Mouse (Mus musculus) hindbrain, embryonic 16.5 days (tissue): ENCODE data around the gene Gm29582. TPM values are rescaled to one million over a fixed set of nuclear protein-coding genes. Genes with fewer than 3 reads are reported as not detected.
"Not testable (repeated sequence)": the region's sequence is repeated elsewhere in the genome, so short reads cannot be mapped to it uniquely, and the experiment has no call there.

Experiments
- ATAC-seq: fragments of 200-750 bp; cut with Nextera tagmentation; 2 replicates; pipeline ENCODE4 v1.8.0; 2017; ENCODE audit warnings: moderate TSS enrichment, moderate library complexity
- H3K27ac ChIP-seq: fragments of 300-500 bp; sonication (generic); 2 replicates; pipeline ENCODE4 v1.5.1; 2014; ENCODE audit warnings: low read depth, mild to moderate bottlenecking, control low read depth, low read length, moderate library complexity
- H3K27me3 ChIP-seq: fragments of 300-500 bp; sonication (generic); replicated peaks from 2 replicates; pipeline ENCODE4 v1.6.1; 2014; ENCODE audit warnings: low read length; ENCODE audit not compliant: control insufficient read depth, insufficient read depth
- H3K36me3 ChIP-seq: fragments of 300-500 bp; sonication (generic); 2 replicates; pipeline ENCODE4 v1.6.1; 2014; ENCODE audit warnings: mild to moderate bottlenecking, low read length, moderate library complexity, mixed read lengths; ENCODE audit not compliant: control insufficient read depth, insufficient read depth
- H3K4me1 ChIP-seq: fragments of 300-500 bp; sonication (generic); 2 replicates; pipeline ENCODE4 v1.6.1; 2014; ENCODE audit warnings: low read depth, low read length; ENCODE audit not compliant: control insufficient read depth, insufficient read depth
- H3K4me2 ChIP-seq: fragments of 300-500 bp; sonication (generic); 2 replicates; pipeline ENCODE4 v1.6.1; 2014; ENCODE audit warnings: mild to moderate bottlenecking, low read length, control low read depth, moderate library complexity
- H3K4me3 ChIP-seq: fragments of 300-500 bp; sonication (generic); 2 replicates; pipeline ENCODE4 v1.5.1; 2014; ENCODE audit warnings: mild to moderate bottlenecking, low read length, control low read depth, moderate library complexity
- H3K9ac ChIP-seq: fragments of 300-500 bp; sonication (generic); 2 replicates; pipeline ENCODE4 v1.6.1; 2014; ENCODE audit warnings: low read depth, mild to moderate bottlenecking, control low read depth, low read length, moderate library complexity
- H3K9me3 ChIP-seq: fragments of 300-500 bp; sonication (generic); 2 replicates; pipeline ENCODE4 v1.6.1; 2014; ENCODE audit warnings: mild to moderate bottlenecking, low read length, moderate library complexity; ENCODE audit not compliant: control insufficient read depth
- WGBS: fragments of 180-500 bp; shearing (Covaris S2); extraction: QIAGEN DNeasy Blood & Tissue Kit; methylation state at CpG from one replicate; pipeline ENCODE4 v1.1.7; 2014; 5-methylcytosine and 5-hydroxymethylcytosine counted together
- polyA plus RNA-seq: library from polyadenylated mRNA; unstranded; fragments of >200 nt; fragmentation: Nextera tagmentation; extraction: Ambion mirVana; gene quantifications from 2 replicates; pipeline ENCODE4 v1.2.1, GENCODE M21; 2015

The Gm29582 gene
- not detected in 2 replicates for polyA plus RNA-seq

DNA sequence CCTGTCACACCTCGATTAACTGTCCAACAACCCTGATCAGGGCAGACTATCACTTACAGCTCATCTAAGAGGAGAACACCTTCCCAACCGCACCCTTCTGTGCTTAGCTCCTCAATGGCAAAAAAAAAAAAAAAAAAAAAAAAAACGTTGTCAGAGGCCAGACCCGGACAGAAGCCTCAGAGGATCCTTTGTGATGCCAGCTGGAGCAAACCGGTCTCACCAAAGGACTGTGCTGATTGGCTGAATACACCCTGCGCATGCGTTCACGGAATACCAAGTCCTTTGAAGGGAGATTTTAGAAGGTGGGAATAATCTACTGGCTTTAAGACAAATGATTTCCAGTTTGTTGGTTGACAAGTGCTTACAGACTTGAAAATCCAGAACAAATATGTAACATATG is at the start of gene Gm29582:
Gene Gm29582, minus strand, starts transcription at position 101 of the 400 bp plus-strand sequence.
- H3K36me3 ChIP-seq, H3K4me1 ChIP-seq, H3K9ac ChIP-seq, H3K9me3 ChIP-seq, H3K27me3 ChIP-seq, H3K4me3 ChIP-seq, H3K27ac ChIP-seq, H3K4me2 ChIP-seq, ATAC-seq: not testable (repeated sequence)
- no CpG with 5 or more reads among the region's 8 CpGs for WGBS
